Mouse (Mus musculus) E14TG2a.4 (cell line): ENCODE data around the gene Ephb4.

Source experiments
- CTCF ChIP-seq: conservative IDR thresholded peaks from 2 replicates; pipeline ENCODE4 v1.5.1; 2014; ENCODE audit warnings: low read length
- NANOG ChIP-seq: IDR thresholded peaks from 2 replicates; pipeline ENCODE4 v1.6.1; 2014; ENCODE audit warnings: borderline replicate concordance, low read length, mixed read lengths
- POU5F1 ChIP-seq: IDR thresholded peaks from 2 replicates; pipeline ENCODE4 v1.6.1; 2014; ENCODE audit warnings: low read length, borderline replicate concordance

DNA sequence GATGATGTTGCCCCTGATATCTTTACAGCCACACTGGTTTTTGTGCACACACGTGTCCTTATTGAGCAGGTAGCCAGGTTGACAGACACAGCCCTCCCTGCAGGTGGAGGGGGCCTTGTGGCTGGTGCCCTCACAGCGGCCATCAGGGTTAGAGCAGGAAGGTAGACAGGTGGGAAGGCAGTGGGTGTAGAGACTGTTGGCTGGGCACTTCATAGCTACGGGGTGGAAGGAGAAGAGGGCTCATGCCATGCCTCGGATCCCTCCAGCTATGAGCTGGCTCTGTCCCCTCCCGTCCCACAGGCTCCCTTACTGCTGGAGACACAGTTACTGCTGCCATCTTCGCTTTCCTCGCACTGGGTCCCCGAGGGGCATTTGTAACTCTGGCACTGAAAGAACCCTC lies 41.7 kb downstream of the Ephb4 start:
- no peak for TF ChIP-seq CTCF
- no peak for TF ChIP-seq NANOG
- no peak for TF ChIP-seq POU5F1
